Mouse (Mus musculus) lung, adult 2 months (tissue): ENCODE data around the gene Topaz1.

Source experiments
- CTCF ChIP-seq: fragments of 200-500 bp; IDR thresholded peaks from 2 replicates; pipeline ENCODE4 v1.5.1; 2011; ENCODE audit warnings: mild to moderate bottlenecking, low read length, control low read depth; ENCODE audit not compliant: insufficient read depth
- POLR2A ChIP-seq: fragments of 200-500 bp; IDR thresholded peaks from 2 replicates; pipeline ENCODE4 v1.6.1; 2011; ENCODE audit warnings: low read depth, mild to moderate bottlenecking, control low read depth, low read length, borderline replicate concordance; ENCODE audit errors: extremely low read depth

GRCm38 (mm10) chr9:122843760-122844159 is 96.6 kb downstream of the Topaz1 start, which contains the start of gene Gm35549:
- TF ChIP-seq CTCF (no peak), POLR2A (no peak)
